Mouse (Mus musculus) 3134 (cell line): ENCODE measurements around the gene Cox5a.
A peak's percentile ranks its signal among the peaks of the same experiment; 100 is the strongest.

Experiments
- DNase-seq: peaks from one replicate; pipeline ENCODE4 v3.0.0-alpha.2; 2011; ENCODE audit warnings: low spot score; ENCODE audit not compliant: insufficient read length; ENCODE audit errors: extremely low read depth

Gene Cox5a

DNA sequence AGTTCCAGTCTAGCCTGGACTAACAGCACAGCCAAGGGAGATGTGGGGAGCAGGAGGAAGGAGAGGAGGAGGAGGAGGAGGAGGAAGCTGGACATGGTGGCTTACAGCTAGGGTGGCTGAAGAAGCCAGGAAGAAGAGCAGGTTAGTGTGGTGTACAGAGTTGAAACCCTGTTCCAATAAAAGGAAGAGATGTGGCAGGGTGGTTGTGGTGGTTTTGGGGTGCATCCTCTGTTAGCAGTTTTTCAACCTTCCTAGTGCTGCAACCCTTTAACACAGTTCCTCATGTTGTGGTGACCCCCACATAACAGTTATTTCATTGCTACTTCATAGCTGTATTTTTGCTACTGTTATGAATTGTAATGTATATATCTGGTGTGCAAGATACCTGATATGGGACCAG lies 3.4 kb downstream of the Cox5a start:
- no peak for DNase-seq

DNA sequence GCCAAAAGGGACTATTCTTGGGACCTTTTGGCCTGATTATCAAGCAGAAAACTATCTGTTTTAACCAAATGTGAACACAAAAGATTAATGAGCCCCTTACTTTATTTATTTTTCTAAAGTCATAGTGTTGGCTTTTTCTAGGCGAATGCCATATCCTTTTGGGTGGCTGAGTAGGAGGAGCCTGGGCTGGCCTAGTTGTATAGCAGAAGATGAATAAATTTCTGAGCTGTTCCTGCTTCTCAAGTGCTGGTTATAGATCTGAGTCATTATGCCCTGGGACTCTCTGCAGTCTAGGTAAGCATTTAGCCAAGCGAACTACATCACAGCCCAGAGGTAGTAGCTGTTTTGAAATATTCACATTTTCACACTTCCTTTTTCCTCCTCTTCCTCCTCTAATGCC lies 4.4 kb downstream of the Cox5a start:
- DNase-seq: no peak

DNA sequence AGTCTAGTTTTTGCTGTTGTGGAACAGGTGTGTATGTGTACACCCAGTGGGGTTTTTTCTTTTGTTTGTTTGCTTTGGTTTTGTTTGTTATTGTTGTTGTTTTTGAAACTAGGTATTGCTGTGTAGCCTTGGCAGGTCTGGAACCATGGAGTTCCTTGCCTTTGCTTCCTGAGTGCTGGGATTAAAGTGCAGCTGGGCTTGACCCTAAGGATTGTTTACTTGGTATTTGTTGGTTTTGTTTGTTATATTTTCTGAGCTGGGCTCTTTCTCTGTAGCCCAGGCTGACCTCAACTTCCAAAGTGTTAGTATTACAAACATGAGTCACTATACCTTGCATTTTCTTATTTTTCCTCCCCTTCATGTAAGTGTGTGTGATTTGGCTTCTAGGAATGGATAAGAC lies 5.4 kb downstream of the Cox5a start:
- DNase-seq: no peak

DNA sequence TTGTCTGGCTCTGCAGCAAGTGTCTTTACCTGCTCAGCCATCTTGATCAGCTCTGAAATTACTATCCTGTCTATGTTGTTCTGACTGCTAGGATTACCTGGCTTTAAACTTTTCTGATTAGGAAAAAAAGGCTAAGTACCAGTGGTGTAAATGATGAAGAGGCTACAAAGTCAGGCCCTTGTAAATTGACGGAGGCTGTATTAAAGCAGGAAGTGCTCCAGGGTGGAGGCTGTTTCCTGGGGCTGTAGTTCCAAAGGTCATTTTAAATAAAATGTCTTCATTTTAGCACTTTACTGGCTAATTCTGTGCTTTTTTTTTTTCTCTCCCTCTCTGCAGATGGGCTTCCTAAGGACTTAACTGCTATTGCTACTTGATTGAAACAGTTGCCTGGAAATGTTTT lies 10.9 kb downstream of the Cox5a start:
- DNase-seq: no peak

DNA sequence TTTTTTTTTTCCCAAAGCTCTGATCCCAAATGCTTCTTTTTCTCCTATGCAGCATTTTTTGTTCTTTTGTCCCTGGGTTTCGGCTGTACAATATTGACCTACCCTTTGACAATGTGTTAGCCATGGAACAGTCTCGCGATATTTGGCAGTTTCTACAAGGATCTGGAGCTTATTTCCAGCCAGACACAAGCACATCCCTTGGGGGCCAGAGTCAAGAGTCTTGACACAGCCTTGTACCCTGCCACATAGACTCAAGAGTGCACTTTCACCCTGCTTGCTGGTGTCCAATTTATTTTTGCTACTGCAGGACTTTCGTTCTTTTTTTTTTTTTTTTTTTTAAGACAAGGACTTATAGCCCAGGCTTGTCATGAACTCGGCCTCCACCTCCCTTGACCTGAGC lies 15.3 kb downstream of the Cox5a start:
- DNase-seq: no peak

DNA sequence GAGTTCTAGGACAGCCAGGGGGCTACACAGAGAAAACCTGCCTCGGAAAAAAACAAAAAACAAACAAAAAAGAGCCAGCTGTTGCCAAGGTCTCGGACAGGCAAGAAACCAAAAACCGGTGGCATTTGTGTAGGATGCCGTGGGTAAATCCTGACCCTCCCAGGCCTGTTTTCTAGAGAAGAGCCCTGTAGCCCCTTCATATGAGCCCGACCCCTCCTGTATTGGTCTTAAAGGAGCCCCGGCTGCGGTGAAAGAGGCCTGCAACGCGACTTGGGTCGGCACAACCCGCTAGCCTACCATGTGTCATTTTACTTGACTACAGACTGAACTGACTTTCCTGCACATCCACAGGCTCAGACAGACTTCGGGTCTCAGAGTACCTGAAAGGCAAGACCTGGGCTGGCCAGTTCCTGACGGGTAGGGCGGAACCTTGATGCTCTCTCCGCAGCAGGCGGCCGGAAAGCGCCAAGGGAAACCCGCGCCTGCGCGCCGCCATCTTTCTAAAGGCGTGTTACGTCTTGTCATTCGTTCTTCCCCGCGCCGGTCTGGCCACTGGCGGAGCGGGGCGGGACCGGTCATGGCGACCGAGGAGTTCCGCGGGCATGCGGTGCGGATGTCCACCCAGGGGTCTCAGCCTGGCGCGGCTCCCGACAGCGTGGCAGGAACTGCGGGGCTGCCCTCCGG lies 16.1 kb downstream of the Cox5a start, which contains the start of gene Fam219b:
Gene Fam219b (plus strand): TSS at position 485 of the 684 bp plus-strand sequence.
- peak; percentile 89 for DNase-seq

DNA sequence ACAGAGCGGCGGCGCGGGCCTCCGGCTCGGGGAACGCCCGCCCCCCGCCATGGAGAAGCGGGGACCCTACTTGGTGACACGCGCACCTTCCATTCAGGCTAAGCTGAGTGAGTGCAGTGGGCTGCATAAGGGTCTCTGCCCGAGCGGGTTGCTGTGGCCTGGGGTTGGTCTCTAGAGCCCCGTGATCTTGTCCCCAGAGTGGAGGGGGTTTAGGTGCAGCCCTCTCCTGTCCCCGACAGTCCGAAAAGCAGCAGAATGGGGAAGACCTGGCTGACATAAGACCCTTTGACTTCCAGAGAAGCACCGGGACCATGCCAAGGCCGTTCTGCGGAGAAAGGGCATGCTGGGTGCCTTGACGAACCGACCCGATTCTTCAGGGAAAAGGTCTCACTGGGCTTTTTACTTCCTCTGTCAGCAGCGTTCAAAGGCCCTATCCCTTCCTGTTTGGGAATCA lies 16.7 kb downstream of the Cox5a start:
- no peak for DNase-seq

DNA sequence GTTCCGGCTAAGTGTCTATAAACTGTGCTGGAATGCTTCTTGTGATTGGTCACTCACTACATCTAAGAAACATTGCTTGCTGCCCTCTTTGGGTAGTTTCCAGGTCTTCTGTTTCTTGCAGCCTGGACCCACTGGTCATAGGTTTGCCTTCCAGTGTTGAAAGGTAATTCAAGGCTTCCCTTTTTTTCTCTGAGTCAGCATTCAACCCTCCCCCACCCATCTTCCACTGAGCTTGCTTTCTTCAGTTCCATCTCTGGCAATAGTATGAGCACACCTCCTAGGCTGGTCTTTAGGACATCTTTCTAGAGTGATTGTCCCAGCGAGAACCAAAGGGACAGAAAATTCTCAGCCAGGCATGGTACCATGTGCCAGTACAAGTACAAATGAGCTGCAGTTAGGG lies 18.5 kb downstream of the Cox5a start:
- no peak for DNase-seq

DNA sequence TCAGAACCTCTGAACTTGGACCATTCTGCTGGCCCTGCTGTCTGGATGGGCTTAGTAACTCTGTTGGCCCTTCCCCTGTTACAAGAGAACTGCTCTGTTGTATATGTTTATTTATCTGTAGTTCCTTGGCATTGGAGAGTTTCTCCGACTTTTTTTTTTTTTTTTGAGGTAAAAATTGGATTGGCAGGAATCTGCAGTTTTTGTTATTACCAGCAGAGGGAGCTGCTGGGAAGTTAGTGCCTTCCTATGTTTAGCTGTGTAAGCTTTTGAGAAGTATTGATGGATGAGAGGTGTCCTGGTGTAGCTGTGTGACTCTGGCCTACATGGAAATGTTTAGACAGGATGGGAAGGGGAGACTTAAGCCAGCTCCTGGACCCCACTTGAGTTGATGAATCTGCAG lies 20.2 kb downstream of the Cox5a start:
- no peak for DNase-seq

DNA sequence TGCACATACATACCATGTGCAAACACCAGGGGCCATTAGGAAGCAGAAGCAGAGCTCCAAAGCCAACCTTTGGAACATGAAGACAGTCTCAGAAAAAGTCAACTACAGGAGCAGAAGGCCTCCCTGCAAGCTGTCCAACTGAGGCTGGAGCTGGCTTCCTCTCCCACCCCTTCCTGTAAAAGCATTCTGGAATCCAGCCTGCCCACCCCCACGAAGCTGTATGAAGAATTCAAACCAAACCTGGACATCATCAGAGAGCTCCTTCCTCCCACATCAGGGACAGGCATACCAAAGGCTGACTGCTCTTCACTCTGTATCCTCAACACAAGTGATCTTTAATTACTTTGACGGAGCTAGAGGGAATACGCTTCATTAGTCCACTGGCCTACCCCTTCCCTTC lies 22.9 kb downstream of the Cox5a start:
- no peak for DNase-seq

DNA sequence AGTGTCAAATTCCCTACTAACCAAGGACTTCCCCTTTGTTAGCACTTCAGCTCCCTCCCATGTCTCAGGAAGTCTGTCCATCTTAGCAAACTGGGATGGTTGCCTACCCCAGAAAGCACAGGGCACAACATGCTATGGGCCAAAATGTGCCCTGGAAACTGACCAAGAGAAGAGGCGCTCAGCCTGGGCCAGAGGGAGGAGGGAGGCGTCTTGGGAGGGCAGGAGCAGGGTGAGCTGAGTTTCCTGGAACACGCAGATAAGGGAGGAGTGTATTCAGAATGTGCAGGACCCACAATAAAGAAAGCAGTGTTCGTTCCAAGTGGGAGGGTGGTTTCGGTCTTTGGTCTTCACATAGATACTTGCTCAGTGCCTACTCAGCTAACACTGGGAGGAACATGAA lies 26.2 kb downstream of the Cox5a start:
- no peak for DNase-seq

DNA sequence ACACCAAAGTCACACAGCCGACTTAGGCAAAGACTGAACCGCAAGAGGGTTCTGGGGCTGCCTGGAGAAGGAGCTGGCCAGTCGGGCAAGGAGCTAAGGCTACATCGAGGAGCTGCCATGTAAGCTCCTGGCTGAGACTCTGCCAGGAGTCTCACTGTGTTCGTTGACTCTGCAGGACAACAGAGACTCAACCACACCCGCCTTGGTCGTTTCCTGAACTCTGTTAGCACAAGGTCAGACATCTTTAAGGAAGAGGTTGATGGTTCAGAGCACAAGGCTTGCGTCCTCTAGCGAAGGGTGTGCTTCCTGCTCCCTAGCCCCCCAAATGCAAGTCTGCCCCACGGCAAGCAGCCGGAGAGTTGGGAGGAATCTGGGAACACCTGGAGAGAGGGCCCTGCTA lies 26.8 kb downstream of the Cox5a start:
- no peak for DNase-seq

DNA sequence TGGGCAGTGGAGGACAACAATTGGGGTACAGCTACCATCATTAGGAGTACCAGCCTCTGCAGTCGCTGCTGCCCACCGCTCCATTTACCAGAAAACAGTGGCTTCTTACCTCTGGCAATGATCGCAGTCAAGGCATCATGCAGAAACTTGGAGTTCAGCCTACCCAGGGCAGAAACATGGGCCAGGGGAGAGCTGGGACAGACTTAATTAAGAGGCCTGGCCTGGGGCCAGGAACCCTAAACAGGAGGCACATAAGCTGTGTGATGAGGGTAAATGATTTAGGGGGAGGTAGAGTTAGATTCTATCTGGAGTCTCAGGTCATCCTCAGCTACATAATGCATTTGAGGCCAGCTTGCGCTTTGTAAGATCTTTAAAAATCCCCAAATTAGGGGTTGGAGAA lies 28.1 kb downstream of the Cox5a start:
- DNase-seq: no peak

DNA sequence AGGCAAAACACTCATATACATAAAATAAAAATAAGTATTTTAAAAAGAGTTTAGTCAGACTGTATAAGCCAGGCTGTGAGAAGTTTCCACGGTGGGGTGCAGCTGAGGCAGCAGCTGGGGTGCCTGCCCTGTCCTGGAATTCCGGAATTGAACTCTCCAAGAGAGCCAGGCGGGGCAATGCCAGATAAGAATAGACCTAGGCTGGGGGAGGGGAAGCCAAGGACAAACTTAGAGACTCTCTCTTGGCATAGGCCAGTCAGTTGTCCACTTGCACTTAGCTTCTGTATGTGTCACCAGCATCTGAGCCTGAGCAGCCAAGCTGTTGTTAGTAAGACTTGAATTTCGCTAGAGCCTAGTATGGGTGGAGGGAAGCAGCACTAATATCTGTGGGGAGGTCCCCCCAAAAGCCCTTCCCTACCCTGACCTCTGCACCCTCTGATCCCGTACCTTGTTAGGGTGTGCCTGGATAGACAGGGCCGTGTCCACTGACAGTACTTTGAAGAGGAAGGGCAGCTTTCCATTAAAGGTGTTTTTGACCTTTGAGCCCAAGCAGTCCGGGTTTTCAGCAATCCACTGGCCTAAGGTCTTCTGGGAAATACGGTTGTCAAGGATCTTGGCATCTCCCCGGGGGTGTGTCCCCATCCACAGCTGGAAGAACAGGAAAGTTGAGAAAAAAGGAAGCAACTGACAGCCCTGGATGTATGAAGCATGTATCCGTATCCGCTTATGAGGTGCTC lies 29.2 kb downstream of the Cox5a start:
- DNase-seq: no peak

DNA sequence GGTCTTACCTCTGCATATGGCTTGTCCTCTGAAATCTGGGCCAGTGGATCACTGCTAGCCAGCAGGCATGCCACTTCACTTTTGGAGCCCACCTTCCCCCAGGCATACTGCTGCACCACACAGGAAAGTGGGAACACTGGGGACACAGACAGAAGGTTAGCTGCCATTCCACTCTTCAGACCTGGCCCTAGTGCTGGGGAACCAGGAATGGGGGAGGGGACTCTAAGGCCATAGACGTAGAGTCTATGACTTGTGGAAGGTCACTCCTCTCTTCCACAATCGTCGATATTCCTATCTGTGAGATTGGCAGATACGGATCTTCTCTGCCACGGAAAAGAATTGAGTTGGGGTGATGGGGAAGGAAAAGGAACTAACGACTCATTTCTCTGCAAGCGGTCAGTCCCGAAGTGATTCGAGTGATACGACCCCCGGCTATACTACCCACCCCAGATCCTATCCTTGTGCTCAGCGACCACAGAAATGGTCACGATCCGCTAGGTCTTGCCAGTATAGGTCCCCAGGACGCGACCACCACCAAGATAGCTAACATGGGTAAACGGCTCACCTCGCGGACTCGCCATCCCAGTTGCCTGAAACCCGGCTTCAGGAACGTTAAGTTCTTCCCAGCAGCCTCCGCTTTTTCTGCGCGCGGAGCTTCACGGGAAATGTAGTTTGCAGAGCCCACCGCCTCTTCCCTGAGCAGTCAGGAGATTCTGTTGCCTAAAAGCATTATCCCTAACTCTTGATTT lies 31.2 kb downstream of the Cox5a start, which contains the start of gene Mpi:
Gene Mpi (minus strand): TSS at position 625 of the 749 bp plus-strand sequence.
- DNase-seq: peak; percentile 59

DNA sequence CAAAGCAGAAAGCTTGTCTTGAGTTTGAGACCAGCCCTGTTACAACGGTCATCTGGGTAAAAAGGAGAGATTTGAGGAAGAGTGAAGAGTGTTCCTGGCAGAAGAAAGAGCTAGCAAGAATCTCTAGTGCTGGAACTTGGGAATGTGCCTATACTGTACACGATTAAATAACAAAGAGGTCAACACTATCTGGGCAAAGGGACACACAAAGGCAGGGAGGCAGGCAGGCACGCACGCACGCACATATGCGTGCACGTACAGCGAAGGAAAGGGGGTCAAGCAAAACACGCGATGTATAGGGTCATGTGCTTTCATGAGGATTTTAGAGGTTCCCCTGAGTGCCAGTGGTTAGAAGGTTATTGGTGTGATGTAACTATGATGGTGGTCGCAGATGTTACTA lies 32.0 kb downstream of the Cox5a start:
- no peak for DNase-seq

DNA sequence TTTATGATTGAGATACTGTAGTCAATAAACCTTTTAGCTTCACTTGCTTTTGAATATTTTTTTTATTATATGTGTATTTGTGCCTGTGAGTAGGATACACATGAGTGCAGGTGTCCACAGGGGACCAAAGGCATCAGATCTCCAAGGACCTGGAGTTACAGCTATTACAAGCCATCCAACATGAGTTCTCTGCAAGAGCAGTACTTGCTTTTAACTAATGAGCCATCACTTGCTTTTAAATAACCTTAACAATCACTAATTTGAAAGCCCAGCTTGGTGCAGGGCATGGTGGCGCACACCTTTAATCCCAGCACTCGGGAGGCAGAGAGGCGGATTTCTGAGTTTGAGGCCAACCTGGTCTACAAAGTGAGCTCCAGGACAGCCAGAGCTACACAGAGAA lies 33.7 kb downstream of the Cox5a start:
- DNase-seq: no peak

DNA sequence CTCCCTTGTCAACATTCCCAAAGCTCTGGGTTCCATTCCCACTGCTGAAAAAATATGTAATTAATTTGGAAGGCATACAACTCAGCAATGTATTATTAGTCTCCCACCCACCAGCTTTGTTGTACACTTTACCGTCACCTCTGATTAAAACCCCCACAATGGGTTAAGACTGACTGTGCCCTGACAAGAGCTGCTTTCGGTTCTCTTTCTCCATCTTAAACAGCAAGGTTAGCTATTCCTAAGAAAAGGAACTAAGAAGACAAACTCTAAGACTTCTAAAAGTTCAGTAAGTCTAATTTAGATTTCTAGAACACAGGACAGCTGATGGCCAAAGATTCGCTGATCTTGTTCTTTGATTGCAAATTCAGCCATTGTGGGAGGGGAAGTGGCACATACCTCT lies 36.1 kb downstream of the Cox5a start:
- no peak for DNase-seq

DNA sequence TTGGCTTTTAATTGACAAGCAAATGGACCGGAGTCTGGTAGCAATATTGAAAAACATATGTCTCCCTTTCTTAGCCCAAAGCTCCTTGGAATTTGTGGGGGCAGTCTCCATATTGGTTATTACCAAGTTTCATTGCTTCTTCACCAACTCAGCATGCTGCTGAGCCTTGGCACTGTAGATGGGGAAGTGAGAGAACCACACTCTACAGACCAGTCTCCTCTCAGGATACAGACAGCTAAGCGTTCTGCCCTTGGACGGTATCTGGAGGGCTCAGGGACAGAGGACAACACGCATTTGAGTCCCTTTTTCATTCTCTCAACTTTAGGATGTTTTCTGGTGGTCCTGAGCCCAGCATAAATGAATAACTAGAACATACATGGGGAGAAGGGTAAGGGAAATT lies 37.6 kb downstream of the Cox5a start:
- DNase-seq: no peak

DNA sequence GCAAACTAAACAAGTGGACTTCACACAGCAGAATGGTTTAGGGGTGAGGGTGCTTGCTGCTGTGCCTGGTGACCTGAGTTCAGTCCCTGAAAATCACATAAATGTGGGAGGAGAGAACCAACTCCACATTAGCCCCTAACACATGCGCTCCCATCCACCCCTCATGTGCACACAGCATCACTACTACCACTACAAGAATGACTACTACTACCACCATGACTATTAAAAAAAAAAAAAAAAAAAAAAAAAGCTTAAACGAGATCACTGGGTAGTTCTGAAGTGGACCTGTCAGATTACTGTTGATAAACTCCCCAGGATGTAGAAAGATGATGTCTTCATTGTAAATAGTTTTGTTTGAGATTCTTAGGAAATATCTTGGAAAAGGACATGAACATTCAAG lies 38.5 kb downstream of the Cox5a start:
- no peak for DNase-seq

DNA sequence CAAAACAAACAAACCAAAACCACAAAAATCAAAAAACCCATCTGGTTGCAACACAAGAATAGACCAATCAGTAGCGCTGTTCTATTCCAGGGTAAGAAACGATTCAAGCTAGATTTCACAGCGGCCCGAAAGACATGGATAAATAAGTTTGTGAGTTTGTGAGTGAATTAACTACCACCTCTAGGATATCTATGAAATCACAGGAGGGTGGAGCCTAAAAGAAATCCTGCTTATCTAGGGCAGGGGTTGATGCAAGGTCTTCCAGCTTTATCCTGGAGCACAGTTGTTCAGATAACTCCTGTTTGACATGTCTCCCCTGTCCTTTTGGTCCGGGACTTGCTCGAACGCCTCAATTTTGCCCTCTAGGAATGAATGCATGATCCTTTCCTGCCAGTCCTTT lies 39.2 kb downstream of the Cox5a start:
- no peak for DNase-seq
